Mouse (Mus musculus) CH12.LX (cell line): ENCODE data around the gene Tapbpl.

ENCODE experiments used
- BHLHE40 ChIP-seq: IDR thresholded peaks from 2 replicates; pipeline ENCODE4 v1.6.1; 2011; ENCODE audit warnings: mild to moderate bottlenecking, low read depth, low read length, improper control_type of control experiment
- CTCF ChIP-seq, 2 experiments: IDR thresholded peaks in 1 of 2; conservative IDR thresholded peaks in 1 of 2; 2 replicates each; pipeline ENCODE4 v1.5.1; 2011 to 2012; ENCODE audit warnings: low read depth in 2 of 2, low read length in 2 of 2, improper control_type of control experiment in 1 of 2, inconsistent platforms in 1 of 2, mild to moderate bottlenecking in 1 of 2, moderate library complexity in 1 of 2
- E2F4 ChIP-seq: IDR thresholded peaks from 2 replicates; pipeline ENCODE4 v1.6.1; 2011; ENCODE audit warnings: low read depth, low read length, improper control_type of control experiment; ENCODE audit not compliant: insufficient replicate concordance
- EP300 ChIP-seq: IDR thresholded peaks from 2 replicates; pipeline ENCODE4 v1.6.1; 2011; ENCODE audit warnings: low read length, improper control_type of control experiment
- GABPA ChIP-seq: IDR thresholded peaks from 2 replicates; pipeline ENCODE4 v1.6.1; 2012; ENCODE audit warnings: low read depth, low read length, improper control_type of control experiment, inconsistent platforms; ENCODE audit not compliant: insufficient replicate concordance
- KAT2A ChIP-seq: IDR thresholded peaks from 2 replicates; pipeline ENCODE4 v1.6.1; 2012; ENCODE audit warnings: low read length, improper control_type of control experiment, inconsistent platforms; ENCODE audit not compliant: insufficient replicate concordance
- MAFK ChIP-seq: IDR thresholded peaks from 2 replicates; pipeline ENCODE4 v1.6.1; 2011; ENCODE audit warnings: low read length, improper control_type of control experiment; ENCODE audit not compliant: insufficient replicate concordance
- MAZ ChIP-seq: IDR thresholded peaks from 2 replicates; pipeline ENCODE4 v1.6.1; 2012; ENCODE audit warnings: low read depth, mild to moderate bottlenecking, inconsistent platforms, low read length, improper control_type of control experiment, moderate library complexity
- MEF2A ChIP-seq: IDR thresholded peaks from 2 replicates; pipeline ENCODE4 v1.6.1; 2014; ENCODE audit warnings: low read depth, mild to moderate bottlenecking, inconsistent platforms, low read length, improper control_type of control experiment, borderline replicate concordance
- MYC ChIP-seq: IDR thresholded peaks from 2 replicates; pipeline ENCODE4 v1.6.1; 2011; ENCODE audit warnings: low read depth, mild to moderate bottlenecking, improper control_type of control experiment, low read length
- POLR2A ChIP-seq: IDR thresholded peaks from 2 replicates; pipeline ENCODE4 v1.6.1; 2011; ENCODE audit warnings: low read depth, mild to moderate bottlenecking, improper control_type of control experiment, low read length
- ZC3H11A ChIP-seq: IDR thresholded peaks from 2 replicates; pipeline ENCODE4 v1.6.1; 2012; ENCODE audit warnings: low read depth, mild to moderate bottlenecking, inconsistent platforms, low read length, improper control_type of control experiment
- ZNF384 ChIP-seq: IDR thresholded peaks from 2 replicates; pipeline ENCODE4 v1.6.1; 2012; ENCODE audit warnings: low read depth, low read length, improper control_type of control experiment, inconsistent platforms

- TF ChIP-seq ZNF384 (no peak), CTCF (conservative IDR thresholded peaks at IDR 0.05 in 1 of 2, IDR thresholded peaks at IDR 0.05 in 1 of 2; ENCODE audit: low read depth in 2 of 2, low read length in 2 of 2) (no peak), ZC3H11A (no peak), MEF2A (peak; percentile 66), E2F4 (0 out of 2 replicates have a peak, but pooled peaks have one; percentile 70), POLR2A (peak; percentile 96), MYC (peak; percentile 76; the same call in 1 of the 2 replicates), BHLHE40 (peak; percentile 67), KAT2A (no peak), GABPA (no peak), MAFK (no peak), MAZ (no peak; the same call in 1 of the 2 replicates), EP300 (no peak)
Observed at GRCm38 (mm10) chr6:125215148-125215954, 16.3 kb downstream of the Tapbpl start, which contains the start of gene Vamp1.
